Mouse (Mus musculus) hindbrain, postnatal 0 days (tissue): ENCODE results near the gene Tram2. TPM values are rescaled to one million over a fixed set of nuclear protein-coding genes. Genes with fewer than 3 reads are reported as not detected.

Source experiments
- ATAC-seq: fragments of 200-750 bp; cut with Nextera tagmentation; 2 replicates; pipeline ENCODE4 v1.8.0; 2017; ENCODE audit warnings: mild to moderate bottlenecking, moderate TSS enrichment, moderate library complexity
- DNase-seq: peaks from one replicate; pipeline ENCODE4 v3.0.0-alpha.2; 2015; ENCODE audit warnings: low spot score
- H3K27ac ChIP-seq: fragments of 300-500 bp; sonication (generic); 2 replicates; pipeline ENCODE4 v1.5.1; 2014; ENCODE audit warnings: mild to moderate bottlenecking
- H3K27me3 ChIP-seq: fragments of 300-500 bp; sonication (generic); 2 replicates; pipeline ENCODE4 v1.6.1; 2014; ENCODE audit warnings: low read length, mixed read lengths; ENCODE audit not compliant: insufficient read depth
- H3K36me3 ChIP-seq: fragments of 300-500 bp; sonication (generic); 2 replicates; pipeline ENCODE4 v1.6.1; 2014; ENCODE audit warnings: low read length, mixed read lengths; ENCODE audit not compliant: insufficient read depth
- H3K4me1 ChIP-seq: fragments of 300-500 bp; sonication (generic); 2 replicates; pipeline ENCODE4 v1.6.1; 2014; ENCODE audit warnings: antibody characterized with exemption, low read length, mixed read lengths; ENCODE audit not compliant: insufficient read depth
- H3K4me2 ChIP-seq: fragments of 300-500 bp; sonication (generic); 2 replicates; pipeline ENCODE4 v1.6.1; 2014; ENCODE audit warnings: low read depth, mild to moderate bottlenecking, low read length, moderate library complexity, mixed read lengths
- H3K4me3 ChIP-seq: fragments of 300-500 bp; sonication (generic); 2 replicates; pipeline ENCODE4 v1.5.1; 2014; ENCODE audit warnings: low read length
- H3K9ac ChIP-seq: fragments of 300-500 bp; sonication (generic); replicated peaks from 2 replicates; pipeline ENCODE4 v1.6.1; 2014; ENCODE audit warnings: mild to moderate bottlenecking, low read length, moderate library complexity, mixed read lengths
- H3K9me3 ChIP-seq: fragments of 300-500 bp; sonication (generic); 2 replicates; pipeline ENCODE4 v1.6.1; 2016; ENCODE audit warnings: low read length, mixed read lengths
- CTCF ChIP-seq: IDR thresholded peaks from 2 replicates; pipeline ENCODE4 v1.5.1; 2016; ENCODE audit warnings: antibody characterized with exemption, control low read depth, low read depth
- WGBS: fragments of 180-500 bp; shearing (Covaris S2); extraction: QIAGEN DNeasy Blood & Tissue Kit; methylation state at CpG from one replicate; pipeline ENCODE4 v1.1.7; 2014; 5-methylcytosine and 5-hydroxymethylcytosine counted together
- polyA plus RNA-seq: library from polyadenylated mRNA; unstranded; fragments of >200 nt; fragmentation: Nextera tagmentation; extraction: Ambion mirVana; gene quantifications from 2 replicates; pipeline ENCODE4 v1.2.1, GENCODE M21; 2015
- total RNA-seq: library from RNA; depleted of rRNA; stranded (reverse); fragments of >200 nt; gene quantifications from 2 replicates; pipeline ENCODE4 v1.2.3, GENCODE M21; 2014; rRNA removed

The Tram2 gene
- total and polyA plus RNA-seq, 2 experiments from 2014 or later: 1.5 to 1.7 TPM

GRCm38 (mm10) chr1:20974341-20975135 is 104.5 kb downstream of the Tram2 start:
- Histone ChIP-seq H3K4me3 (no peak overlapping the region), H3K36me3 (no peaks in the 10 kb centered on the region), H3K4me2 (no peak overlapping the region), H3K9ac (no peak overlapping the region), H3K9me3 (no peaks in the 10 kb centered on the region), H3K27me3 (no peaks in the 10 kb centered on the region), H3K27ac (no peak overlapping the region), H3K4me1 (no peaks in the 10 kb centered on the region)
- WGBS: 77% methylated on average over 9 of the region's 9 CpGs
- no peak for TF ChIP-seq CTCF
- no peak for ATAC-seq
- no peak for DNase-seq

GRCm38 (mm10) chr1:20973389-20973788 is 105.6 kb downstream of the Tram2 start:
- WGBS: 95% methylated on average over 6 of the region's 6 CpGs
- Histone ChIP-seq H3K27ac (no peak overlapping the region), H3K9ac (no peak overlapping the region), H3K4me3 (no peak overlapping the region), H3K4me1 (no peaks in the 10 kb centered on the region), H3K27me3 (no peaks in the 10 kb centered on the region), H3K9me3 (no peaks in the 10 kb centered on the region), H3K36me3 (no peaks in the 10 kb centered on the region), H3K4me2 (no peak overlapping the region)
- TF ChIP-seq CTCF: no peak
- ATAC-seq: no peak
- DNase-seq: no peak

GRCm38 (mm10) chr1:20969642-20970041 is 109.4 kb downstream of the Tram2 start:
- WGBS: 88% methylated on average over 2 of the region's 2 CpGs
- Histone ChIP-seq H3K9me3 (no peaks in the 10 kb centered on the region), H3K27ac (no peak overlapping the region), H3K4me2 (no peak overlapping the region), H3K4me1 (no peaks in the 10 kb centered on the region), H3K36me3 (no peaks in the 10 kb centered on the region), H3K9ac (no peak overlapping the region), H3K27me3 (no peaks in the 10 kb centered on the region), H3K4me3 (no peak overlapping the region)
- DNase-seq (no peak), ATAC-seq (no peak)
- no peak for TF ChIP-seq CTCF

- Histone ChIP-seq H3K4me1 (0 out of 2 replicates have a peak, but pooled peaks cover 3% of the 10 kb centered on the region), H3K27ac (no peak overlapping the region), H3K4me2 (no peak overlapping the region), H3K27me3 (no peaks in the 10 kb centered on the region), H3K36me3 (no peaks in the 10 kb centered on the region), H3K4me3 (no peak overlapping the region), H3K9ac (no peak overlapping the region), H3K9me3 (no peaks in the 10 kb centered on the region)
- DNase-seq (no peak), ATAC-seq (no peak)
- no peak for TF ChIP-seq CTCF
- 75% methylated on average over 3 of the region's 3 CpGs for WGBS
Observed at GRCm38 (mm10) chr1:20954876-20955275, 124.2 kb downstream of the Tram2 start.

GRCm38 (mm10) chr1:20951799-20952198 is 127.2 kb downstream of the Tram2 start:
- TF ChIP-seq CTCF: no peak
- Histone ChIP-seq H3K27me3 (no peaks in the 10 kb centered on the region), H3K4me3 (peak overlapping the region; percentile 55), H3K9me3 (no peaks in the 10 kb centered on the region), H3K36me3 (no peaks in the 10 kb centered on the region), H3K9ac (peak overlapping the region; percentile 67), H3K27ac (peak overlapping the region; percentile 88), H3K4me1 (0 out of 2 replicates have a peak, but pooled peaks cover 3% of the 10 kb centered on the region), H3K4me2 (peak overlapping the region; percentile 76)
- ATAC-seq (no peak; the same call in 1 of the 2 replicates), DNase-seq (no peak)
- WGBS: 2% methylated on average over 16 of the region's 16 CpGs

GRCm38 (mm10) chr1:20951300-20951763 is 127.7 kb downstream of the Tram2 start, which contains the start of gene Efhc1:
Gene Efhc1 (plus strand): TSS chr1:20951626.
- Histone ChIP-seq H3K27ac (peak within 1 kb of the TSS; percentile 88), H3K4me3 (peak within 1 kb of the TSS; percentile 55), H3K9ac (peak within 1 kb of the TSS; percentile 67), H3K4me2 (peak within 1 kb of the TSS; percentile 76), H3K9me3 (no peaks in the 10 kb centered on the region), H3K4me1 (0 out of 2 replicates have a peak, but pooled peaks cover 3% of the 10 kb centered on the region), H3K27me3 (no peaks in the 10 kb centered on the region), H3K36me3 (no peaks in the 10 kb centered on the region)
- DNase-seq: peak; percentile 97
- peak; percentile 24; the same call in 1 of the 2 replicates for TF ChIP-seq CTCF
- ATAC-seq: peak; percentile 98
- WGBS: 2% methylated on average over 17 of the region's 23 CpGs

Other genes with a start within 250 kb of the Tram2 start
- gene Paqr8, start 188.6 kb downstream of the Tram2 start, total RNA-seq: 187 and 212 TPM in 2 replicates
- gene Paqr8, start 188.6 kb downstream of the Tram2 start, polyA plus RNA-seq: 47.8 and 51.6 TPM in 2 replicates
- 2.7 and 8.1 TPM in 2 replicates for gene Efhc1, start 127.6 kb downstream of the Tram2 start, total RNA-seq
- gene Efhc1, start 127.6 kb downstream of the Tram2 start, polyA plus RNA-seq: 3.4 and 3.9 TPM in 2 replicates
- gene Tmem14a, start 139.3 kb upstream of the Tram2 start, total RNA-seq: 16.9 and 18.7 TPM in 2 replicates
- 26.5 and 27.8 TPM in 2 replicates for gene Tmem14a, start 139.3 kb upstream of the Tram2 start, polyA plus RNA-seq
- 0.31 and 0.40 TPM in 2 replicates for gene Gsta3, start 161.4 kb upstream of the Tram2 start, total RNA-seq
- gene Gsta3, start 161.4 kb upstream of the Tram2 start, polyA plus RNA-seq: 0.74 and 0.78 TPM in 2 replicates